Mouse (Mus musculus) spleen, adult 2 months (tissue): ENCODE data around the gene Mgat3.

Source experiments
- CTCF ChIP-seq: fragments of 200-500 bp; IDR thresholded peaks from 2 replicates; pipeline ENCODE4 v1.5.1; 2011; ENCODE audit warnings: mild to moderate bottlenecking, inconsistent platforms; ENCODE audit not compliant: insufficient read depth, insufficient read length, insufficient replicate concordance; ENCODE audit errors: extremely low read depth
- POLR2A ChIP-seq: fragments of 200-500 bp; IDR thresholded peaks from 2 replicates; pipeline ENCODE4 v1.6.1; 2011; ENCODE audit warnings: low read depth, low read length, inconsistent platforms

- TF ChIP-seq CTCF (no peak), POLR2A (no peak)
These were observed 25.0 kb upstream of the Mgat3 start for GRCm38 (mm10) chr15:80148565-80148964.
